Mouse (Mus musculus) liver, embryonic 12.5 days (tissue): ENCODE data around the gene Ppa1. TPM values are rescaled to one million over a fixed set of nuclear protein-coding genes. Genes with fewer than 3 reads are reported as not detected.
"Not testable (repeated sequence)": the region's sequence is repeated elsewhere in the genome, so short reads cannot be mapped to it uniquely, and the experiment has no call there.

ENCODE experiments used
- ATAC-seq: fragments of 200-750 bp; cut with Nextera tagmentation; 2 replicates; pipeline ENCODE4 v1.8.0; 2017; ENCODE audit warnings: moderate number of reproducible peaks, mild to moderate bottlenecking, moderate library complexity
- H3K27ac ChIP-seq: fragments of 300-500 bp; sonication (generic); 2 replicates; pipeline ENCODE4 v1.5.1; 2016; ENCODE audit warnings: mild to moderate bottlenecking
- H3K27me3 ChIP-seq: fragments of 300-500 bp; sonication (generic); replicated peaks from 2 replicates; pipeline ENCODE4 v1.6.1; 2016; ENCODE audit warnings: mild to moderate bottlenecking, moderate library complexity
- H3K36me3 ChIP-seq: fragments of 300-500 bp; sonication (generic); 2 replicates; pipeline ENCODE4 v1.6.1; 2016; ENCODE audit warnings: mild to moderate bottlenecking, moderate library complexity
- H3K4me1 ChIP-seq: fragments of 300-500 bp; sonication (generic); 2 replicates; pipeline ENCODE4 v1.6.1; 2016
- H3K4me2 ChIP-seq: fragments of 300-500 bp; sonication (generic); 2 replicates; pipeline ENCODE4 v1.6.1; 2016; ENCODE audit warnings: mild to moderate bottlenecking, moderate library complexity
- H3K4me3 ChIP-seq: fragments of 300-500 bp; sonication (generic); 2 replicates; pipeline ENCODE4 v1.5.1; 2016; ENCODE audit warnings: mild to moderate bottlenecking, moderate library complexity
- H3K9ac ChIP-seq: fragments of 300-500 bp; sonication (generic); 2 replicates; pipeline ENCODE4 v1.6.1; 2016; ENCODE audit warnings: mild to moderate bottlenecking, moderate library complexity
- H3K9me3 ChIP-seq: fragments of 300-500 bp; sonication (generic); replicated peaks from 2 replicates; pipeline ENCODE4 v1.6.1; 2016; ENCODE audit warnings: mild to moderate bottlenecking, moderate library complexity
- WGBS: fragments of 180-500 bp; shearing (Covaris S2); methylation state at CpG from one replicate; pipeline ENCODE4 v1.1.7; 2016; ENCODE audit not compliant: insufficient replicate concordance; 5-methylcytosine and 5-hydroxymethylcytosine counted together
- polyA plus RNA-seq: library from polyadenylated mRNA; unstranded; fragments of >200 nt; fragmentation: Nextera tagmentation; extraction: Ambion mirVana; gene quantifications from 2 replicates; pipeline ENCODE4 v1.2.1, GENCODE M21; 2016

The Ppa1 gene
- polyA plus RNA-seq = 137 and 147 TPM in 2 replicates

DNA sequence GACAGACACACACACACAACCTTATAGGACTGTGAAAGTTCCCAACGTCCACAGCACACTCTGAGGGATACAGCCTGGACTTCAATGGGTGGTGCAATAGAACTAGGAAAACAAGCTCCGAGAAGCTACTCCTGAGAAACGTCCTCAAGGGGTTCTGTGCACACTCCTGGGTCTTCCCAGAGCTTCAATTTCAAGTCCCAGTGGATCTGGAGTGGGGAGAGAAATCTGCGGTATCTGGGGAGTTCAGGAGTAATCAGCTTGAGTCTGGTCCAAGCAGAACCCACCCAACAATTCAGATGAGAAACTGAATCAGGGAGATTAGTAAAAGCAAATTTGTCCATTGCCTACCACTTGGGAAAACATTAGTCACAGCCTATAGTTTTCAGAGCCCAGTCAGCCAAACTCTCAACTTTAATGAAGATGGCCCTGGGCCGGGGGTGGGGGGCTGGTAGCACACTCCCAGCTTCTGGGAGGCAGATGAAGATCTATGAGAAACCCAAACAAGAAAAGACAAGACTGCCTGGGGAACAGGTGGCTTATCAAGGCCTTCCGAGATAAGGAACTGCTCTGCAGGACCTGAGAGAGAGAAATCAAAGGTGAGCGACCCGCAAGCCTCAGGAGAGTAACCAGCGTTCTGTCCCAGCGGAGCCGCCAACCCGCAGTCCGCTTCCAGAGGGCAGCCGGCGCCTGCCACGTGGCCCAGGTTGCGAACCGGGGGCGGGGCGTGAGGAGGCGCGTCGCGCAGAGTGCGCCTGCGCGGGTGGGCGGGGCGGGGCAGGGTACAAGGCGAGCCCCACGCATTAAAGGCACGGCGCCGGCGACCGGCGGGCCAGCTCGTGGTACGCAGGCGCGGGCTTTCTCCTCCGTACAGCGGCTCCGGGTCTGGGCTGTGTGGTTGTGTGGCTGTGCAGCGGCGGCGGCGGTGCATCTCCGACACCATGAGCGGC, at the start of gene Ppa1:
TSS of gene Ppa1 (plus strand) at position 763 of the 947 bp plus-strand sequence.
- H3K36me3 ChIP-seq = peaks cover 23% of the 10 kb centered on the region
- peak within 1 kb of the TSS; percentile 95 for H3K4me2 ChIP-seq
- H3K4me1 ChIP-seq = peaks cover 20% of the 10 kb centered on the region
- no peaks in the 10 kb centered on the region for H3K27me3 ChIP-seq
- no peaks in the 10 kb centered on the region for H3K9me3 ChIP-seq
- peak; percentile 96 for ATAC-seq
- H3K27ac ChIP-seq = peak within 1 kb of the TSS; percentile 85
- peak within 1 kb of the TSS; percentile 86 for H3K4me3 ChIP-seq
- WGBS = 3% methylated on average over 45 of the region's 50 CpGs
- H3K9ac ChIP-seq = peak within 1 kb of the TSS; percentile 83

- no peak for ATAC-seq
- no peak overlapping the region for H3K27ac ChIP-seq
- peaks cover 64% of the 10 kb centered on the region for H3K27me3 ChIP-seq
- H3K9me3 ChIP-seq = no peaks in the 10 kb centered on the region
- 64% methylated on average over 9 of the region's 9 CpGs for WGBS
- no peaks in the 10 kb centered on the region for H3K36me3 ChIP-seq
- no peak overlapping the region for H3K4me2 ChIP-seq
- H3K4me3 ChIP-seq = no peak overlapping the region
- H3K4me1 ChIP-seq = peaks cover 4% of the 10 kb centered on the region
- no peak overlapping the region for H3K9ac ChIP-seq
Observed at GRCm38 (mm10) chr10:61599556-61600114, 48.7 kb upstream of the Ppa1 start.

- ATAC-seq = peak; percentile 60; the same call in 1 of the 2 replicates
- Histone ChIP-seq H3K4me2 (peak overlapping the region; percentile 62), H3K27ac (no peak overlapping the region), H3K36me3 (no peaks in the 10 kb centered on the region), H3K9ac (no peak overlapping the region), H3K4me3 (peak overlapping the region; percentile 33), H3K9me3 (no peaks in the 10 kb centered on the region), H3K4me1 (peaks cover 4% of the 10 kb centered on the region), H3K27me3 (peaks cover 49% of the 10 kb centered on the region)
- WGBS = 7% methylated on average over 14 of the region's 14 CpGs
Observed at GRCm38 (mm10) chr10:61602283-61603033, 45.9 kb upstream of the Ppa1 start.

GRCm38 (mm10) chr10:61604376-61605065, 43.8 kb upstream of the Ppa1 start:
- Histone ChIP-seq H3K9me3 (no peaks in the 10 kb centered on the region), H3K4me3 (no peak overlapping the region), H3K27ac (no peak overlapping the region), H3K4me1 (peaks cover 4% of the 10 kb centered on the region), H3K27me3 (peaks cover 51% of the 10 kb centered on the region), H3K4me2 (no peak overlapping the region), H3K9ac (no peak overlapping the region), H3K36me3 (no peaks in the 10 kb centered on the region)
- no peak for ATAC-seq
- WGBS = 60% methylated on average over 10 of the region's 10 CpGs

GRCm38 (mm10) chr10:61605381-61605780, 43.0 kb upstream of the Ppa1 start:
- not testable (repeated sequence) for H3K4me1 ChIP-seq, H3K4me3 ChIP-seq, H3K4me2 ChIP-seq, ATAC-seq, H3K9me3 ChIP-seq, H3K36me3 ChIP-seq, H3K9ac ChIP-seq, H3K27ac ChIP-seq
- H3K27me3 ChIP-seq = peaks cover 54% of the 10 kb centered on the region
- 53% methylated on average over 11 of the region's 11 CpGs for WGBS

- H3K27ac ChIP-seq = no peak overlapping the region
- H3K9ac ChIP-seq = no peak overlapping the region
- no peak for ATAC-seq
- no peak overlapping the region for H3K4me2 ChIP-seq
- no peak overlapping the region for H3K4me3 ChIP-seq
- no peaks in the 10 kb centered on the region for H3K36me3 ChIP-seq
- peaks cover 4% of the 10 kb centered on the region for H3K4me1 ChIP-seq
- H3K9me3 ChIP-seq = no peaks in the 10 kb centered on the region
- WGBS = 5% methylated on average over 8 of the region's 8 CpGs
- peaks cover 55% of the 10 kb centered on the region for H3K27me3 ChIP-seq
Observed at GRCm38 (mm10) chr10:61605851-61606250, 42.5 kb upstream of the Ppa1 start.

- Histone ChIP-seq H3K36me3 (no peaks in the 10 kb centered on the region), H3K9me3 (no peaks in the 10 kb centered on the region), H3K4me1 (no peaks in the 10 kb centered on the region), H3K9ac (no peak overlapping the region), H3K27me3 (peaks cover 51% of the 10 kb centered on the region), H3K4me3 (no peak overlapping the region), H3K4me2 (no peak overlapping the region), H3K27ac (no peak overlapping the region)
- no peak for ATAC-seq
Observed at GRCm38 (mm10) chr10:61608233-61608632, 40.1 kb upstream of the Ppa1 start.

DNA sequence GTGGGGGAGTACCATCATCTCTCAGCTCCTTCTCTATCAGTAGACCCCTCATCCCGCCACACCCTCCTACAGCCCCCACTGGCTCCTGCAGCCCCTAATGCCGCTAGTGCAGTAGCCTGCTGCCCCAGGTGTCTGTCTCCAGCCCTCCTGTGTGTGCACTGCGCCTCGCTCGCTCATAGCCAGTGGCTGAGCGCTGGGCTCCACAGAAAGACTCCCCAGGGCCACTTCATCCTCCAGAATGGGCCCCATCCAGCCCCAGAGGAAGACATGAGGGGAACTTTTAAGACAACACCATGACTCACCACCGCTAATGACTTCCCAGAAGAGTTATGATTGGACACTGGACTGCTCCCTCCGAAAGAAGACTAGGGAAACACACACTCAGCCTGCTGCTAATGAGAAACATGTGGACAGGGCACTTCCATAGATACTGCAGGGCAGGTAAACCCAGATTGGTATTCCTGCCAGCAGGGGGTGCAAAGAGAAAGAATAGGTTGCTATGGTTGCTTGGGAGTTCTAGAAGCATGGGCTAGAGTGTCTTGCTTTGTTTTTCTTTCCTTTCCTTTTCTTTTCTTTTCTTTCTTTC, 37.6 kb upstream of the Ppa1 start:
- no peak for ATAC-seq
- Histone ChIP-seq H3K4me2 (no peak overlapping the region), H3K4me3 (no peak overlapping the region), H3K9ac (no peak overlapping the region), H3K27me3 (peaks cover 28% of the 10 kb centered on the region), H3K36me3 (no peaks in the 10 kb centered on the region), H3K4me1 (no peaks in the 10 kb centered on the region), H3K9me3 (no peaks in the 10 kb centered on the region), H3K27ac (no peak overlapping the region)
- 62% methylated on average over 8 of the region's 8 CpGs for WGBS

DNA sequence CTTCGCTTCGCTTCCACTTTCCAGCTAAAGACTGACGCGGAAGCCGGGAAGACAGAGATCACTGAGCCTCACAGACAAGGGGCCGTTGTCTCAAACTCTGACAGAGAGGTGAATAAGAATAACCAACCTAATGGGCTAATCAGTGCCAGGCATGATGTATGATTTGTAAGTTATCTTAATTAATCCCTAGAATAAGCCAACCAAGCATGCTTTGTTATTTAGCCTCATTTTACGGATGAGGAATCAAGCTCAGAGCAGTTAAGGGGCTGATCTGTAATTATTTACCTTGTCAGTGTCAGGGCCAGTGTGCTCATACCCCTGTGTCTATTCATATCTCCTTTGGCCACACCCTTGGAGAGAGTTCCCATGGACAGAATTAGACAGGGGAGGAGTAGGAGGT, 34.0 kb upstream of the Ppa1 start:
- H3K4me1 ChIP-seq = no peaks in the 10 kb centered on the region
- WGBS = 86% methylated on average over 7 of the region's 7 CpGs

DNA sequence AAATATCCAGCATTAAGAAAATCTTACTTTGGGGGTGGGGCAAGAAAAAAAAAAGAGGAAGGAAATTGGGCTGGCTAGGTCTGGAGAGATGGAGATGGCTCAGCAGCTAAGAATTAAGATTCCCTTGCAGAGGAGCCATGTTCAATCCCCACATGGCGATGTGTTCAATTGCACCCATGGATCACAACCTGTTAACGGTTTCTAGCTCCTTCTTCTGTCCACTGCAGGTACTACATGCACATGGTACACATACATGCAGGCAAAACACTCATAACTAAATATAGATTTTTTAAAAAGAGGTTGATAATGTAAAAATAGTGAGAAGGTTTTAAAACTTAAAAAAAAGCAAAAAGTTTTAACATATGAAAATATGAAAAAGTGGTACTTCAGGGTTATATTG, 29.8 kb upstream of the Ppa1 start:
- Histone ChIP-seq H3K4me3 (no peak overlapping the region), H3K36me3 (no peaks in the 10 kb centered on the region), H3K27ac (no peak overlapping the region), H3K9ac (no peak overlapping the region), H3K4me2 (no peak overlapping the region), H3K4me1 (no peaks in the 10 kb centered on the region), H3K9me3 (no peaks in the 10 kb centered on the region), H3K27me3 (no peaks in the 10 kb centered on the region; the same call in 1 of the 2 replicates)
- WGBS = 63% methylated on average over 2 of the region's 2 CpGs
- no peak for ATAC-seq

More for the DNA sequence above, 34.0 kb upstream of the Ppa1 start:
- H3K27ac ChIP-seq = no peak overlapping the region
- H3K4me2 ChIP-seq = no peak overlapping the region
- ATAC-seq = no peak
- H3K4me3 ChIP-seq = no peak overlapping the region
- no peak overlapping the region for H3K9ac ChIP-seq
- H3K9me3 ChIP-seq = no peaks in the 10 kb centered on the region
- peaks cover 11% of the 10 kb centered on the region for H3K27me3 ChIP-seq
- H3K36me3 ChIP-seq = no peaks in the 10 kb centered on the region

- no peaks in the 10 kb centered on the region for H3K36me3 ChIP-seq
- H3K4me3 ChIP-seq = no peak overlapping the region
- WGBS = 48% methylated on average over 9 of the region's 9 CpGs
- no peaks in the 10 kb centered on the region for H3K9me3 ChIP-seq
- H3K27me3 ChIP-seq = peaks cover 32% of the 10 kb centered on the region
- no peak for ATAC-seq
- peaks cover 14% of the 10 kb centered on the region for H3K4me1 ChIP-seq
- H3K9ac ChIP-seq = no peak overlapping the region
- no peak overlapping the region for H3K4me2 ChIP-seq
- H3K27ac ChIP-seq = no peak overlapping the region
Observed at GRCm38 (mm10) chr10:61621681-61622080, 26.7 kb upstream of the Ppa1 start.
